Mouse (Mus musculus) hindbrain, embryonic 16.5 days (tissue): ENCODE measurements around the gene Slc25a1. TPM values are rescaled to one million over a fixed set of nuclear protein-coding genes. Genes with fewer than 3 reads are reported as not detected.
"Not testable (repeated sequence)": the region's sequence is repeated elsewhere in the genome, so short reads cannot be mapped to it uniquely, and the experiment has no call there.

ENCODE experiments used
- ATAC-seq: fragments of 200-750 bp; cut with Nextera tagmentation; 2 replicates; pipeline ENCODE4 v1.8.0; 2017; ENCODE audit warnings: moderate TSS enrichment, moderate library complexity
- H3K27ac ChIP-seq: fragments of 300-500 bp; sonication (generic); 2 replicates; pipeline ENCODE4 v1.5.1; 2014; ENCODE audit warnings: low read depth, mild to moderate bottlenecking, control low read depth, low read length, moderate library complexity
- H3K27me3 ChIP-seq: fragments of 300-500 bp; sonication (generic); replicated peaks from 2 replicates; pipeline ENCODE4 v1.6.1; 2014; ENCODE audit warnings: low read length; ENCODE audit not compliant: control insufficient read depth, insufficient read depth
- H3K36me3 ChIP-seq: fragments of 300-500 bp; sonication (generic); 2 replicates; pipeline ENCODE4 v1.6.1; 2014; ENCODE audit warnings: mild to moderate bottlenecking, low read length, moderate library complexity, mixed read lengths; ENCODE audit not compliant: control insufficient read depth, insufficient read depth
- H3K4me1 ChIP-seq: fragments of 300-500 bp; sonication (generic); 2 replicates; pipeline ENCODE4 v1.6.1; 2014; ENCODE audit warnings: low read depth, low read length; ENCODE audit not compliant: control insufficient read depth, insufficient read depth
- H3K4me2 ChIP-seq: fragments of 300-500 bp; sonication (generic); 2 replicates; pipeline ENCODE4 v1.6.1; 2014; ENCODE audit warnings: mild to moderate bottlenecking, low read length, control low read depth, moderate library complexity
- H3K4me3 ChIP-seq: fragments of 300-500 bp; sonication (generic); 2 replicates; pipeline ENCODE4 v1.5.1; 2014; ENCODE audit warnings: mild to moderate bottlenecking, low read length, control low read depth, moderate library complexity
- H3K9ac ChIP-seq: fragments of 300-500 bp; sonication (generic); 2 replicates; pipeline ENCODE4 v1.6.1; 2014; ENCODE audit warnings: low read depth, mild to moderate bottlenecking, control low read depth, low read length, moderate library complexity
- H3K9me3 ChIP-seq: fragments of 300-500 bp; sonication (generic); 2 replicates; pipeline ENCODE4 v1.6.1; 2014; ENCODE audit warnings: mild to moderate bottlenecking, low read length, moderate library complexity; ENCODE audit not compliant: control insufficient read depth
- WGBS: fragments of 180-500 bp; shearing (Covaris S2); extraction: QIAGEN DNeasy Blood & Tissue Kit; methylation state at CpG from one replicate; pipeline ENCODE4 v1.1.7; 2014; 5-methylcytosine and 5-hydroxymethylcytosine counted together
- polyA plus RNA-seq: library from polyadenylated mRNA; unstranded; fragments of >200 nt; fragmentation: Nextera tagmentation; extraction: Ambion mirVana; gene quantifications from 2 replicates; pipeline ENCODE4 v1.2.1, GENCODE M21; 2015

The Slc25a1 gene
- polyA plus RNA-seq, result 203 and 210 TPM in 2 replicates

GRCm38 (mm10) chr16:17928087-17928580, at the start of gene Slc25a1:
Gene Slc25a1, minus strand, starts transcription at chr16:17928219.
- peak within 1 kb of the TSS; percentile 93 for H3K9ac ChIP-seq
- peak within 1 kb of the TSS; percentile 97 for H3K4me2 ChIP-seq
- H3K27me3 ChIP-seq, result no peaks in the 10 kb centered on the region; the same call in 1 of the 2 replicates
- peak; percentile 87 for ATAC-seq
- peaks cover 19% of the 10 kb centered on the region for H3K4me1 ChIP-seq
- H3K36me3 ChIP-seq, result peaks cover 15% of the 10 kb centered on the region
- no peaks in the 10 kb centered on the region for H3K9me3 ChIP-seq
- peak within 1 kb of the TSS; percentile 90 for H3K27ac ChIP-seq
- WGBS, result under 1% methylated on average over 43 of the region's 47 CpGs
- peak within 1 kb of the TSS; percentile 95 for H3K4me3 ChIP-seq

GRCm38 (mm10) chr16:17971853-17972252, 43.8 kb upstream of the Slc25a1 start:
- H3K36me3 ChIP-seq, result no peaks in the 10 kb centered on the region
- no peak overlapping the region for H3K4me2 ChIP-seq
- no peaks in the 10 kb centered on the region for H3K27me3 ChIP-seq
- 72% methylated on average over 5 of the region's 5 CpGs for WGBS
- H3K4me1 ChIP-seq, result no peaks in the 10 kb centered on the region
- H3K27ac ChIP-seq, result no peak overlapping the region
- no peak overlapping the region for H3K4me3 ChIP-seq
- no peak overlapping the region for H3K9ac ChIP-seq
- no peak for ATAC-seq
- no peaks in the 10 kb centered on the region for H3K9me3 ChIP-seq

DNA sequence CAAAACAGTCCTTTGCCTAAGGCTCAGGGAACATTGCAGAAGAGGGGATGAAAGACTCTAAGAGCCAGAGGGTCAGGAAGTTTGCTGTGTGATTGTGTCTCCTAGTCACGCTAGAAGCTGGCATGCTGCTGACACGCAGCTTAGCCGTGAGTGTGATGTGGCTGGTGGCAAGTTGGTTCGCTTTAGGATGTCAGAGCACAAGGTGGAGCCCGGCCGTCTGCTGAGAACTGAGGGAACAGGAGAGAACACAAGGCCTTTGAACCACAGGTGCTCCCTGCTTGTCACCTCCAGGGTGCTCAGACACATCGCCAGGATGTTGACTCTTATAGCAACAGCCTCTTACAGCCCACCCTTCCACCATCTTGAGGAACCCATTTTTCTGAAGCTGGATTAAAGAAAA, 34.1 kb upstream of the Slc25a1 start:
- no peaks in the 10 kb centered on the region for H3K36me3 ChIP-seq
- no peak overlapping the region for H3K9ac ChIP-seq
- H3K4me3 ChIP-seq, result no peak overlapping the region
- H3K4me1 ChIP-seq, result no peaks in the 10 kb centered on the region
- no peaks in the 10 kb centered on the region for H3K27me3 ChIP-seq
- no peak overlapping the region for H3K27ac ChIP-seq
- 87% methylated on average over 7 of the region's 7 CpGs for WGBS
- no peak for ATAC-seq
- no peak overlapping the region for H3K4me2 ChIP-seq
- H3K9me3 ChIP-seq, result no peaks in the 10 kb centered on the region

DNA sequence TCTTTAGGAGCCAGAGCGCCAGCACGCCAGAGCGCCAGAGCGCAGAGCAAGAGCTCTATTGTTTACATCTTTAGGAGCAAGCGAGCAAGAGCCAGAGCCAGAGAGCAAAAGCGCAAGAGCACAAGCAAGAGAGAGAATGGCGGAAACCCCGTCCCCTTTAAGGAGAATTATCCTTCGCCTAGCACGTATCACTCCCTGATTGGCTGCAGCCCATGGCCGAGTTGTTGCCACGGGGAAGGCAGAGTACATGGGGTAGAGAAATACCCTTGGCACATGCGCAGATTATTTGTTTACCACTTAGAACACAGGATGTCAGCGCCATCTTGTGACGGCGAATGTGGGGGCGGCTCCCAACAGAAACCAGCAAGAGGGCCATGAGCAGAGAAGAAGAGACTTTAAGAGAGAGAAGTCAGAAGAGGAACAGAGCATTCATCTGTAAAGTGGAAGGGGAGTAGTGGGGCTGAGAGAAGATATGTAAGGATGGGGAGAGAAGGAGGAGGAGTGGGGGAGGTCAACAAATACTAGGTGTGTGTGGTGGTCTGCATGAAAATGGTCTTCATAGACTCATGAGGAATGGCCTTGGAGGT, 28.1 kb upstream of the Slc25a1 start:
- not testable (repeated sequence) for H3K4me2 ChIP-seq, H3K36me3 ChIP-seq, H3K4me1 ChIP-seq, H3K9ac ChIP-seq, ATAC-seq, H3K4me3 ChIP-seq, H3K27ac ChIP-seq, H3K9me3 ChIP-seq, H3K27me3 ChIP-seq
- WGBS, result 93% methylated on average over 16 of the region's 17 CpGs

DNA sequence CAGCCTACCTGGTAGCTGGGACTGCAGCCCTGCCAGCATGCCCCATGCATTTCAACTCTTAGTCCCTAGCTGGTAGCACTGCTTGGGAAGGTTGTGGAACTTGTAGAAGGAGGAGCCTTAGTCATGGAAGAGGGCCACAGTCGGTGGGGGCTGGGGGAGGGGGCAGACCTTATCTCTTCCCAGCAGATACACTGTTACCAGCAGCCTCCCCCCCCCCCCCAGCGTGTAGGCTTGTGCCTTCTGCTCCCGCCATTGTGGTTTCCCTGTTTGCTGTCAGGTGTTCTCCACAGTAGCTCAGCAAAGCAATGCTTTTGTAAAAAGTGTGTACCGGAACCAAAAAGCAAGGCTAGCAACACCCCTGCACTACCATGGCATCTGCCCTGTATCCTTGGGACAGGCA, 23.6 kb upstream of the Slc25a1 start:
- 87% methylated on average over 3 of the region's 4 CpGs for WGBS
- ATAC-seq, result no peak
- H3K9ac ChIP-seq, result no peak overlapping the region
- no peak overlapping the region for H3K4me3 ChIP-seq
- H3K27ac ChIP-seq, result no peak overlapping the region
- H3K9me3 ChIP-seq, result no peaks in the 10 kb centered on the region
- no peaks in the 10 kb centered on the region for H3K27me3 ChIP-seq
- no peak overlapping the region for H3K4me2 ChIP-seq
- no peaks in the 10 kb centered on the region; the same call in 1 of the 2 replicates for H3K4me1 ChIP-seq
- H3K36me3 ChIP-seq, result no peaks in the 10 kb centered on the region

DNA sequence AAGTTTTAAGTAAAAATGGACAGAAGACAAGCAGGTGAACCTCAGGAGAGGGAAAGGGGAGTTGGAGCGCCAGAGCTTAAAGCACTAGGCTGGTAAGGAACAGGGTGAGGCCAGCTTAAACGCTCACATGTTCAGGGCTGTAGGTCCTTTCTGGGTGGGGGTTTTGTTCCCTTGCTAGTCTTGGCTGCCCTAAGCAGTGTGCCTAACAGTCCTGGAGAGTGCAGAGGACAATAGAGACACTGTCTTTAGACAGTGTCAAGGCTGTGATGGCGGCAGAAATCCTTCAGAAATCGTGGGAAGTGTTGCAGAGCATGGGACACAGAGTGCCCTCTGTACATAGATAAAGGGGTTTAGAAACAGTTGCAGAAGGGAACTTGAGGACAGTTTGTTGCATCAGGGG, 22.0 kb upstream of the Slc25a1 start:
- no peak overlapping the region for H3K27ac ChIP-seq
- ATAC-seq, result 0 out of 2 replicates have a peak, but pooled peaks have one; percentile 42
- H3K9me3 ChIP-seq, result no peaks in the 10 kb centered on the region
- no peaks in the 10 kb centered on the region for H3K36me3 ChIP-seq
- no peaks in the 10 kb centered on the region for H3K27me3 ChIP-seq
- no peak overlapping the region for H3K4me2 ChIP-seq
- H3K4me1 ChIP-seq, result no peaks in the 10 kb centered on the region; the same call in 1 of the 2 replicates
- H3K4me3 ChIP-seq, result no peak overlapping the region
- 32% methylated on average over 4 of the region's 4 CpGs for WGBS
- H3K9ac ChIP-seq, result no peak overlapping the region

GRCm38 (mm10) chr16:17949421-17949877, 21.4 kb upstream of the Slc25a1 start:
- no peaks in the 10 kb centered on the region for H3K36me3 ChIP-seq
- H3K27ac ChIP-seq, result no peak overlapping the region
- no peak overlapping the region for H3K4me3 ChIP-seq
- 24% methylated on average over 2 of the region's 2 CpGs for WGBS
- H3K27me3 ChIP-seq, result no peaks in the 10 kb centered on the region
- H3K4me1 ChIP-seq, result no peaks in the 10 kb centered on the region; the same call in 1 of the 2 replicates
- no peak overlapping the region for H3K9ac ChIP-seq
- no peaks in the 10 kb centered on the region for H3K9me3 ChIP-seq
- ATAC-seq, result peak; percentile 60
- H3K4me2 ChIP-seq, result no peak overlapping the region

- Histone ChIP-seq H3K27ac (no peak overlapping the region), H3K4me3 (no peak overlapping the region), H3K9ac (peak overlapping the region; percentile 13; the same call in 1 of the 2 replicates), H3K9me3 (no peaks in the 10 kb centered on the region), H3K4me2 (no peak overlapping the region), H3K4me1 (no peaks in the 10 kb centered on the region; the same call in 1 of the 2 replicates), H3K27me3 (no peaks in the 10 kb centered on the region), H3K36me3 (no peaks in the 10 kb centered on the region)
- no peak for ATAC-seq
- 61% methylated on average over 7 of the region's 7 CpGs for WGBS
These were observed 17.2 kb upstream of the Slc25a1 start for GRCm38 (mm10) chr16:17945081-17945831.

DNA sequence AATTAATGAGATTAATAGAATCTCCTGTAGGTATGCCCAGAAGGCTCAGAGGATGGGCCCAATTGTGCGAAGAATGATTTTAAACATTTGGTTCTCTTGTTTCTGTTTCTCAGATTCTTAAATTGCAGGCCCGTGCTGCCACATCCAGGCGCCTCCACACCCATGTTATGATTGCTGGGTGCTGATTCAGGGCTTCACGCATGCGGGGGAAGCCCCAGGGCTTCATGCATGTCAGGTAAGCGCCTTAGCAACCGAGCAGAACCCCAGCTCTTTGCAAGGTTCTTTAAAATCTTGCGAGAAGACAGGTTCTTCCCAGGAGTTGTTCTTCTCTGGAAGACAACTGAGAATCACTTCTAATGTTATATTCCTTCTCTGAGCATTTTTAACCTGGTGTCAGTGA, 15.4 kb upstream of the Slc25a1 start:
- Histone ChIP-seq H3K4me1 (no peaks in the 10 kb centered on the region; the same call in 1 of the 2 replicates), H3K4me2 (no peak overlapping the region), H3K9me3 (no peaks in the 10 kb centered on the region), H3K4me3 (no peak overlapping the region), H3K27me3 (no peaks in the 10 kb centered on the region), H3K9ac (no peak overlapping the region), H3K27ac (no peak overlapping the region), H3K36me3 (no peaks in the 10 kb centered on the region)
- 63% methylated on average over 8 of the region's 8 CpGs for WGBS
- ATAC-seq, result no peak
